Mouse (Mus musculus): ENCODE measurements at regions not wholly inside any gene's neighbourhood (a gene's known extent, or its start where the extent isn't known, plus 50 kb on each side); places are given as distances from the start of the nearest gene placed in this dataset.
"Not testable (repeated sequence)": the region's sequence is repeated elsewhere in the genome, so short reads cannot be mapped to it uniquely, and the experiment has no call there.

DNA sequence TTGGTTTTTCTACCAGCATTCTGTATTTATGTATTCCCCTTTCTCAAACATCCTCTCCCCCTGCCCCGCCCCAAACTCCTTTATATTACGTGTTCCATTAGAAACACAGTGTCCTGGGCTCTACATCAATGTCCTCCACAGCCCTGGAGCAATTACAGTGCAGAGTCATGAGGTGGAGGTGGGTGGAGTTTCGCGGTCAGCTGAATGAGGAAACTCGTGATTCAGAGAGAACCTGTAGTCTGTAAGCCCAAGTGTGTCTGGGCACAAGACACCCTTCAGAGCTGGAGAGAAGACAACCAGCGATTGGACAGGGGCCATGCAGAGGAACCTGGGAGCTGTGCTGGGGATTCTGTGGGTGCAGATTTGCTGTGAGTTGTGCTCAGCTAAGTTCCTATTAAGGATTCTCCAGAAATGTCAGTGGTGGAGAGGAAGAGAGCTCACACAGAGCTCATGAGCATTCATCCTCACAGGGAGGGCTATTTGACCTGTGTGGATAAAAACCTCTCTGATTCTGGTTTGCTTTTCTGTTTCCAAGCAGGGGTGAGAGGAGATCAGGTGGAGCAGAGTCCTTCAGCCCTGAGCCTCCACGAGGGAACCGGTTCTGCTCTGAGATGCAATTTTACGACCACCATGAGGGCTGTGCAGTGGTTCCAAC, 570.4 kb downstream of the Dad1 start:
- ATAC-seq (replicated peaks; ENCODE audit: insufficient number of reproducible peaks, low FRiP score, low TSS enrichment, poor library complexity, severe bottlenecking), result not testable (repeated sequence)

DNA sequence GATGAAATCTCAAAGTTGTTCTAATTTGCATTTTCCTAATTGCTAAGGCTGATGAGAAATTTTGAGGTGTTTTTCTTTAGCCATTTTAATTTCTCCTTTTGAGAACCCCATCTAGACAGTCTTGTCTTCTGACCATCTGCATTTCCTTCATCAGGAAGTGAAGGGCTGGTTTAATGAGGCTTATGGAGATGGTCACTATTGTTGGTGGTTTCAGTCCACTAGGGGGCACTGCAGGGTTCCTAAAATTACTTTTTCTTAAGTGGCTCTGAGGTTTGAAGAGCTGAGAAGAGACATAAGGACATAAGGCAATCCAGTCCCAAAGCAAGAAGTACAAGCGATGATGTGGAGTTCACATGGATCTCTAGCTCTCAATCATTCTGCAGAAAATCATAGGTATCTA, 571.2 kb downstream of the Dad1 start:
- not testable (repeated sequence) for ATAC-seq (replicated peaks; ENCODE audit: insufficient number of reproducible peaks, low FRiP score, low TSS enrichment, poor library complexity, severe bottlenecking)

DNA sequence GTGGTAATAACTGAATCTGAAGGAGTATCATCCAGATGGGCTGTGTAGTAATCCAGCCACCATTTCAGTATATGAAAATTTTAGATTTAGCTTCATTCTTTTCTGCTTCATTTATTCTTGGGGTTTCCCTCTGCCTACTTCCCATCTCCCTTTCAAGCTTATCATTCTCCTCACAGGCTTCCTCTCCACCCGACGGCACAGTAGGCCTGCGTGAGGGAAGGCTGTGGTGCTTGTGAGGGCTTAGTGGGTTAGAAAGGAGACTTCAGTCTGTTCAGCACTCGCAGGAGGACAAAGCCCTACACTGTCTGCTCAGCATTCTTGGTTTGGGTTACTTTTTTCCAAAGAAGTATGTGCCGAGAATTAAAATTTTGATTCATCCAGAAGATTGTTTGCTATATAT, 572.6 kb downstream of the Dad1 start:
- not testable (repeated sequence) for ATAC-seq (replicated peaks; ENCODE audit: insufficient number of reproducible peaks, low FRiP score, low TSS enrichment, poor library complexity, severe bottlenecking)

DNA sequence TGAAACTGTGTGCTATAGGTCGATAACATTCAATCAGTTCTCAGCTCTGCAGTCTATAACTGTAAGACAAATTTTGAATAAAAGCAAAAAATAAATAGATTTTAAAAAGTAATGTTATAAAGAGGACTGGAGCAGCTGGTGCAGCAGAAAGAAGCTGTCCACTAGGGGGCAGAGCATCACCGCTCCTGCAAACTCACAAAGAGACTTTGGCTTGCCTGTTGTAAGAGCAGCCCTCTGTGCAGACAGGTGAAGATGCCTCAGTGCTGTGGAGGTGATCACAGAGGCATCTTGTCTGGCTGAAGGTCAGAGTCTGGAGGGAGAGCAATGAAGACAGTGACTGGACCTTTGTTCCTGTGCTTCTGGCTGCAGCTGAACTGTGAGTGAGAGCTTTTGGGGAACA, 588.2 kb downstream of the Dad1 start:
- not testable (repeated sequence) for ATAC-seq (replicated peaks; ENCODE audit: insufficient number of reproducible peaks, low FRiP score, low TSS enrichment, poor library complexity, severe bottlenecking)

DNA sequence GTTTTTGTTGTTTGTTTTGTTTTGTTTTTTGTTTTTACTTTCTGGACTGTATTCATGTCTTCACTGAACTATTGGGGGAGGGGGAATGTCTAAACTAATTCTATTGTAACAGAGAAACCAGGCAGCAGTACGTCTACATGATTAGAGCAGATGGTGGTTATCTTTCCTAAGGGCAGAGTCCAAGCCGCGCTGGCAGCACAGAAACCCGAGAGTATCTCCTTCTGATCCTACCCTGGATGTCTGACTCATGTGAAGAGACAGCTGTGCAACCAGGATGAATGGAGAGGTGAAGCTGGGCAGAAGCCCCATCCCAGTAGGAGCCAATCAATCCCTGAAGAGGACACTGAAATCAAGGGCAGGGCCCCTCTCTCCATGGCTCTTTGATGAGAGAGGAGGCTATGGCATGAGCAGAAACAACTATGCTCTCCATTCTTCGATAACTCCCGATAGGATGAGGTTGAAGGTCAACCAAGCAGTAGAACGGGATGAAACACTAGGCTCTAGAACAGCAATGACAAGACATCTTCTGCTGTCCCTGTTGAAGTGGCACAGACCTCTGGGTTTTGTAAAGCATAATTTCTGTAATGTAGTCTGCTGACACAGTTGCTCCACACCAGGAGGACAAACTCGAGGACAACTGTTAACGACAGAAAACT, 591.1 kb downstream of the Dad1 start:
- ATAC-seq (replicated peaks; ENCODE audit: insufficient number of reproducible peaks, low FRiP score, low TSS enrichment, poor library complexity, severe bottlenecking), result not testable (repeated sequence)

DNA sequence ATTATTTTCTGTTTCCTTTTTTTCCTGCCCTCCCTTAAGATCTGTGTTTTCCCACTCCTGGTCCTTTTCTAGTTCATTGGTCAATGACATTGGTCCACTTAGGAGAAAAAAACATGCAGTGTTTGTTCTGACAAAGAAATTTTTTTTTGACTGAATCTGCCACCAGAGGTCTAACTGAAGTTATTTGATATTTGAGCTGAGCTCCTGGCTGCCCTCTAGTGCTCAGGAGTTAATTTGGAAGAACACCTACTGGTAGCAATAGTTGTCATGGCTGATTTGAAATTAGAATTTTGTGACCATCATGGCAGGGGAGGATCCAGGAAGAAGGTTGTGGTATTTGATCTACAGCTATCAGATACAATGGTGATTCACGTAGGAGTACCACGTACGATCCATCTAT, 599.2 kb downstream of the Dad1 start:
- ATAC-seq (replicated peaks; ENCODE audit: insufficient number of reproducible peaks, low FRiP score, low TSS enrichment, poor library complexity, severe bottlenecking), result not testable (repeated sequence)

DNA sequence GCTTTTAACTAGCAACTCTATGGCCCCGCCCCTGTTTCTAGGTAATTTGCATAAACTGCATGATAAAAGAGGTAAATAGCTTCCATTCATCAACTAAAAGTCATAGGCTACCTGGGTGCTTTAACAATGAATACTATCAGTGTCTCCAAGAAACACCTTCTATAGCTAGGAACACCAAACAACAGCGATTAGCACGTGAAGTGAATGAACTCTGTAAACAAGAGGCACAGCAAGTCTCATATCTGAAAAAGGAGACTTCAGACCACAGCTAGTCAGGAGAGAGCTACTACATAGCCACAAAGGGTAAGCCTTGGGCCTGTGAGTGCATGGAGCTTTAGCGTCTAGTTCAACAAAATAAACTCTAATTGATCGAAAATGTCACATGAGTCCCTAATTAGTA, 602.8 kb downstream of the Dad1 start:
- not testable (repeated sequence) for ATAC-seq (replicated peaks; ENCODE audit: insufficient number of reproducible peaks, low FRiP score, low TSS enrichment, poor library complexity, severe bottlenecking)

DNA sequence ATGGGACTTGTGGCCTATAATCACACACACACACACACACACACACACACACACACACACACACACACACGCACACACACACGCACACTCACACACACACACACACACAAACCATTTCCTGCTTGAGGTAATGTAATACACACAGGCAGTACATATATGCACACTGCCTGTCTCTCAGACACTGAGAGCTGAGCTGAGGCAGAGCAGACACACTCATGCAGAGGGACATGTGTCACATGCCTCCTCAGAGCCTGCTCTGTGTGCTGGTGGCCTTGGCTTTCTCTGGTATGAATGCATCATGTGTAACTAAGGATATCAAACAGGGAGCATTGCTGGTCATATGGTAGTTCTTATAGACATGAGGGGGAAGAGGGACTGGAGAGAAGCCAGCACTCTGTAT, 604.7 kb downstream of the Dad1 start:
- ATAC-seq (replicated peaks; ENCODE audit: insufficient number of reproducible peaks, low FRiP score, low TSS enrichment, poor library complexity, severe bottlenecking), result not testable (repeated sequence)

DNA sequence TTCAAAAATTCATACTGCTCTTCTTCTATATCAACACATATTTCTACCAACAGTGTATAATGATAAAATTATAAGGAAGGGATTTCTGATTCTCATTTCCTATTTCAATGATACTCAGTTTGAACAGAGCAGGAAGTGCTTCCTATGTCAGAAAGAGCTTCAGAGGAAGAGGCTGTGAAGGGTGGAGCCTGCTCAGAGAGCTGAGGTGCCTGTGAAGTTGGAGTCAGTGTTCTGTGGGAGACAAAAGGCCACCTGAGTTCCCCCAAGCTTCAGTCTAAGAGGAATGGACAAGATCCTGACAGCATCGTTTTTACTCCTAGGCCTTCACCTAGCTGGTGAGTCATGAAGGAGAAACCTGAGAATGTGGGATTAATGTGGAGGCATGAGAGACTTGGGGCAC, 613.5 kb downstream of the Dad1 start:
- ATAC-seq (replicated peaks; ENCODE audit: insufficient number of reproducible peaks, low FRiP score, low TSS enrichment, poor library complexity, severe bottlenecking), result not testable (repeated sequence)

DNA sequence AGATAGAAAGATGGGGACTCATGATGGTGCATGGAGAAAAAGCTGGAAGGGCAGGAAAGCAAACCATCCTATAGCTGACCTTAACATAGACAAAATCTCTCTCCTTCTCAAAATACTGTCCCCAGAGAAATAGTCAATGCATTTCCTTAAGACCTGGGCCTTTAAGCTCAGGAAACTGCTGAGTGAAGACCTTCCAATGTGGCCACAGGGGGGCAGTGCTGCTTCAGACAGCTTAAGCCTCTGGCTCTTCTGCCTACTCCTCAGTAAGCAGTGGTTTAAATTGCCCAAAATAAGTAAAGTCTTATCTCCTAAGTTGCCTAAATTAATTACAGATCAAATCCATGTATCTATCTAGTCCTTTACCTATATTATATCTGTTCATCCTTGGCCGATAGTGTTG, 616.2 kb downstream of the Dad1 start:
- not testable (repeated sequence) for ATAC-seq (replicated peaks; ENCODE audit: insufficient number of reproducible peaks, low FRiP score, low TSS enrichment, poor library complexity, severe bottlenecking)

DNA sequence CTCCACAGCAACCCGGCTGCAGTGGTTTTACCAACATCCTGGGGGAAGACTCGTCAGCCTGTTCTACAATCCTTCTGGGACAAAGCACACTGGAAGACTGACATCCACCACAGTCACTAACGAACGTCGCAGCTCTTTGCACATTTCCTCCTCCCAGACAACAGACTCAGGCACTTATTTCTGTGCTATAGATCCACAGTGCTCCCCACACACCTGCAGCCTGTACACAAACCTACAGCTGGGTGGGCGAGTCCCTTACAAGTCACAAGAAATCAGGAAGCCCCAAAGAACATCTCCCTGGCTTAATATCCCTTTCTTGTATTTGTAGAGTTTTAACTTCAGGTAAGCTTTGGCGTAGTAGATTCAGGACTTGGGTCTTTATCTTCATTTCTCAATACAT, 618.7 kb downstream of the Dad1 start:
- not testable (repeated sequence) for ATAC-seq (replicated peaks; ENCODE audit: insufficient number of reproducible peaks, low FRiP score, low TSS enrichment, poor library complexity, severe bottlenecking)

DNA sequence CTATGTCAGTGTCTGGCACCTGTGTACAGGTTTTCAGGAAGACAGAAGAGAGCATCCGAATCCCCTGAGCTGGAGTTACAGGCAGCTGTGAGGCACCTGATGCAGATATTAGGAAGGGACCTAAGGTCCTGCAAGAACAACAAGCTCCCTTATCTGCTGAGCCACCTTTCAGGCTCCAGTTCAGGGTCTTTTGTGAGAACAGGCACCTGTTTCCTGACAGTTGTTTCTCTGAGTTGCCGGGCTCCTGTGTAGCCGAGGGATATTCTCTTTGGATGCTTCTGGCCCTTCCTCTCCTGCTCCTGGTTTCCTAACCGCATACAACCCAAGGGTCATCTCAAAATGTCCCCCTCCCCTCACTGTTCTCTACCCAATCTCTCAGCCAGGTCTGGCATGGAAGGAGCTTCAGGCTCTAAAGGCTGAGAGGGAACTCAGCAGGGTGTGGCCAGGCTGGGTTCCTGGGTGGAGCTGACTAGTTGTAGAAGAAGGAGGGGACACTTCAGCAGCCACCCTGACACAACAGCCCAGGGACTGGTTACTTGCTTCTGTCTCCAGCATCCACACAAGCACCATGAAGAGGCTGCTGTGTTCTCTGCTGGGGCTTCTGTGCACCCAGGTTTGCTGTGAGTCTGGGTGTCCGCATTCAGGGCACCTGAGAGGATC, 619.5 kb downstream of the Dad1 start:
- not testable (repeated sequence) for ATAC-seq (replicated peaks; ENCODE audit: insufficient number of reproducible peaks, low FRiP score, low TSS enrichment, poor library complexity, severe bottlenecking)

DNA sequence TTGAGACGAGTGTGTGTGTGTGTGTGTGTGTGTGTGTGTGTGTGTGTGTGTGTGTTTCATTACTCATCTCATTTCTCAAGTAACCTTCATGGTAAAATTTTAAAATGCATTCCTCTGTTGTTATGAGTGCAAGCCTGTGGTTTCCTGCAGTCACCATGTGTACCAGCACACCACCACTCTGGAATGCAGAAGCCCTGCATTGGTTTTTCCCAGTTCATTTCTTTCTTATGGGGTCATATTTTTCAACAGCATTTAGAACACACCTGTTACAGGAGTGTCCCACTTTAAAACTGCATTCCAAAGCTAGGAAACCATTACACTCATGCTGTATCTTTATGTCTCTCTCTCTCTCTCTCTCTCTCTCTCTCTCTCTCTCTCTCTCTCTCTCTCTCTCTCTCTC, 620.2 kb downstream of the Dad1 start:
- ATAC-seq (replicated peaks; ENCODE audit: insufficient number of reproducible peaks, low FRiP score, low TSS enrichment, poor library complexity, severe bottlenecking), result not testable (repeated sequence)

DNA sequence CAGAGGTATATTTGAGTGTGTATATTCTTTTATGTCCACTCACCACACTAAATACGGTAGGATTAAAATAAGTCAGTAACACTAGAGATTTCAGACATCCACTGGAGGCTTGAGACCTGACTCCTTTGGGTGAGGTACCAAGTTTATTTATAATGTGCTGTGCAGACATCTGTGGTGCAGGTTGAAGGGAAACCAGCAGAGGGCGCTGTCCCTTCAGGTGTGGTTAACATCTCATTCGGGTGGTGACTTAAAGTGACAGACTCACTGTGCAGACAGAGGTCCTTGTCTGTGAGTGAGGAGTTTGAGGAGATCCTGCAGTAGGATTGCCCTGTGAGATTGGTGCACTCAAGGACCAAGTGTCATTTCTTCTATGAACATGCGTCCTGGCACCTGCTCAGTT, 632.5 kb downstream of the Dad1 start:
- ATAC-seq (replicated peaks; ENCODE audit: insufficient number of reproducible peaks, low FRiP score, low TSS enrichment, poor library complexity, severe bottlenecking), result not testable (repeated sequence)

DNA sequence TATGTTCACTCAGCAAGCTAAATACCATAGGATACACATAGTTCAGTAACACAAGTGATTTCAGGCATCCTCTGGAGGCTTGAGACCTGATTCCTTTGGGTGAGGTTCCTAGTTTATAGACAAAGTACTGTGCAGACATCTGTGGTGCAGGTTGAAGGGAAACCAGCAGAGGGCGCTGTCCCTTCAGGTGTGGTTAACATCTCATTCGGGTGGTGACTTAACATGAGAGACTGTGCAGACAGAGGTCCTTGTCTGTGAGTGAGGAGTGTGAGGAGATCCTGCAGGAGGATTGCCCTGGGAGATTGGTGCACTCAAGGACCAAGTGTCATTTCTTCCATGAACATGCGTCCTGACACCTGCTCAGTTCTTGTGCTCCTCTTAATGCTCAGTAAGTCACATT, 637.8 kb downstream of the Dad1 start:
- ATAC-seq (replicated peaks; ENCODE audit: insufficient number of reproducible peaks, low FRiP score, low TSS enrichment, poor library complexity, severe bottlenecking), result not testable (repeated sequence)

DNA sequence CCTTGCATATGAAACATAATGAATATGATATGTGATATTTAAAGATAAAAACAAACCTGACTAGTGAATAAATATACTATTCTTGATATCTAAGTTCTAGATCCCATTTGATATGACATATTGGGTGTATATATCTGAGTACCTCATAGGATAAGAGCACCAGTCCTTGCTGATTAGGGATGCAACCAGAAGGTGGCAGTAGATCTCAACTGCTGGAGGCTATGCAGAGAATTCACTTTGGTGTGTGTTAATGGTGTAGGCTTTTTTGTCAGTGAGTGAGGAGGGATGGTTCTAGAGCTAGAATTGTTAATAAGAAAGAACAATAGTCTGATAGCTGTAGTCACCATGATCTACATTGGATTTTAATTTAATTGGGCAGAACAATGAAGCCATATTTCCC, 639.6 kb downstream of the Dad1 start:
- no peak for ATAC-seq (replicated peaks; ENCODE audit: insufficient number of reproducible peaks, low FRiP score, low TSS enrichment, poor library complexity, severe bottlenecking)

DNA sequence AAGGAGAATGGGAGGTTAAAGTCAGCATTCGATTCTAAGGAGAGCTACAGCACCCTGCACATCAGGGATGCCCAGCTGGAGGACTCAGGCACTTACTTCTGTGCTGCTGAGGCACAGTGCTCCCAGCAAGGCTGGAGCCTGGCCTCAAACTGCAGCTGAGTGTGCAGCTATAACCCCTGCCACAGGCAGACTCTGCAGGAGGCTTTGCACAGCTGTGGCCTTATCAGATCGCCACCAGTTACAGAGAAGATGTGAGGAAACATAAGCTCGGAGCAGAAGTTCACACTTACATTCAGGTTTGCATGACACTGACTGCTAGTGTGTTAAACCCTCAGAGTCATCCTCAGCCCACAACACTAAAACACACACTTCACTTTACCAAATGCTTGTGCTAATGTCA, 654.6 kb downstream of the Dad1 start:
- not testable (repeated sequence) for ATAC-seq (replicated peaks; ENCODE audit: insufficient number of reproducible peaks, low FRiP score, low TSS enrichment, poor library complexity, severe bottlenecking)

DNA sequence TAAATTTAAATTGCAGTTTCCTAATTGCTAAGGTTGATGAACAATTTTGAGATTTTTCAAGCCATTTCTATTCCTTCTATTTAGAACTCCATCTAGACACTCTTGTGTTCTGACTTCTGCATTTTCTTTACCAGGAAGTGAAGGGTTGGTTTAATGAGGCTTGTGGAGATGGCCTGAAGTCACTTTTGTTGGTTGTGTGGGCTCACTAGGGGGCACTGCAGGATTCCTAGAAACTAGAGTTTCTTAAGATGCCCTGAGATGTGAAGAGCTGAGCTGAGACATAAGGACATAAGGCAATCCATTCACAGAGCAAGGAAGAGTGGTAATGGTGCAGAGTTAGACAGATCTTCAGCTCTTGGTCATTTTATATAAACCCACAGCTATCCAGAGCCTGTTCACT, 656.6 kb downstream of the Dad1 start:
- ATAC-seq (replicated peaks; ENCODE audit: insufficient number of reproducible peaks, low FRiP score, low TSS enrichment, poor library complexity, severe bottlenecking), result not testable (repeated sequence)

DNA sequence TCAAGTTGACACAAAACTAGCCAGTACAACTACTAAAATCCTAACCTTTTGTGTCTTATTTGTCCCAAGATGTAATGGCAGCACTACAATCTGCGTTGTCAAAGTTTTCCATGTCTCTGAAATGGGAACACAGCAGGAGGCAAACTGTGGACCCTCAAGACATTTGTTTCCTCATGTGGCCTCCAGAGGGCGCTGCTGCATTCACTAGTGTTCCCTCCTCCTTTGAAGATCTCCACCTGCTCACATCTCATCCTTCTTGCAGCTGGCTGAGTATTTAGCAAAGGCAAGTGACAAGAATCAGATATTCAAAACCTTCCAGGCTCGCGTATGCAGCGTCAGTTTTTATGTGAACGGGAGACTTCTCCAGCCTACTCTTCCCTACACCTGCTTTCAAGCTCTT, 663.3 kb downstream of the Dad1 start:
- ATAC-seq (replicated peaks; ENCODE audit: insufficient number of reproducible peaks, low FRiP score, low TSS enrichment, poor library complexity, severe bottlenecking), result not testable (repeated sequence)

DNA sequence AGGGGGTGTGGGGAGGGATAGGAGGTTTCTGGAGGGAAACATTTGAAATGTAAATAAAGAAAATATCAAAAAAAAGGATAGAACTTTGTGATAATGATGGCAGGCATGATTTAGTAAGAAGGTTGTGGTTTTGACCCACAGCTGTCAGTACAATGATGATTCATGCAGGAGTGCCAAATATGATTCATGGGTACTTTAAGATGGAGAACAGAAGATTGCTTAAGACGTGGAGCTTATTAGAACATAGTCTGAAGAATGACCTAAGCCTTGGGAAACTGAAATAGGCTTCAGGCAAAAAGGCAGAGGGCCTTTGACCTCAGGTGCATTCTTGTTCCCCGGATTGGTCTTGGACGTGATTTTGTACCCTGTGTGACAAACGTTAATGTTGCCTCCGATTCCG, 671.4 kb downstream of the Dad1 start:
- ATAC-seq (replicated peaks; ENCODE audit: insufficient number of reproducible peaks, low FRiP score, low TSS enrichment, poor library complexity, severe bottlenecking), result not testable (repeated sequence)

All from monocyte, adult 5-6 weeks (primary cell).